23 mouse cellular contexts compared by ENCODE assay signal in genomic region chr10:62089071-62089470, GRCm38 (mm10). TPM values are rescaled to one million over a fixed set of nuclear protein-coding genes. Genes with fewer than 3 reads are reported as not detected.
A peak's percentile ranks its signal among the peaks of the same experiment; 100 is the strongest.
DNase-seq lines count a peak whose midpoint lies in the region; ATAC-seq lines count a peak whose summit lies in the region.
"Had no signal": no experiment of that assay in that cellular context is flagged by ENCODE, and none has a peak within 500 bp of the region (broad histone marks: within the 10 kb centered on the region; RNA-seq: fewer than 3 reads in every experiment).

No protein-coding gene starts in this region.

- intact Hi-C loops in heart, postnatal 25 days (cut with DNase I): no loop called here

- ATAC-seq in frontal cortex, adult (ENCODE audit: low TSS enrichment): peak; percentile 98
- ATAC-seq in megakaryocyte progenitor cell, adult 5-6 weeks (replicated peaks; ENCODE audit: poor library complexity): no peak
- ATAC-seq: activated CD4-positive, CD25-positive, alpha-beta regulatory T cell, adult 4 months; forebrain, embryonic 14.5 days; forebrain, postnatal 0 days; hindbrain, embryonic 16.5 days had no signal

- DNase-seq in frontal cortex, postnatal 10 days (ENCODE audit: low spot score in 2 of 2): no peak
- DNase-seq in kidney, postnatal 4 days: peak; percentile 26 to 37
- DNase-seq in kidney, postnatal 14 days: no peak
- peak; percentile 39 for DNase-seq in right cerebral cortex, adult 18-20 months
- DNase-seq in right cerebral cortex, postnatal 4 days: no peak
- DNase-seq in heart, postnatal 25 days (ENCODE audit: low spot score): no peak
- DNase-seq: adrenal gland, postnatal 25 days; cerebellum, adult 18-20 months; cerebellum, adult 9-10 months; cerebellum, postnatal 14 days; forebrain, postnatal 0 days; gastrocnemius, postnatal 10 days; gastrocnemius, postnatal 36 days; heart, adult 2 months; heart, postnatal 36 days had no signal

RNA-seq across cellular contexts. Expression of gene Neurog3, which starts 43.8 kb away (rescaled TPM):
- total RNA-seq in heart, postnatal 25 days (2021): not detected
- total RNA-seq in megakaryocyte progenitor cell, adult 5-6 weeks (2015): not detected in 2 replicates
- not detected in 2 replicates for total RNA-seq in megakaryocyte progenitor cell, adult 5-6 weeks (2017)
- total RNA-seq: adrenal gland, adult 8-10 months; adrenal gland, postnatal 25 days; forebrain, postnatal 0 days; gastrocnemius, adult 18-20 months; gastrocnemius, postnatal 10 days; gastrocnemius, postnatal 36 days; granulocyte monocyte progenitor cell, adult 5-6 weeks; heart, adult 2 months; heart, postnatal 36 days had no signal

RNA-seq across cellular contexts. Expression of gene Fam241b, which starts 54.6 kb away (rescaled TPM):
- total RNA-seq in heart, postnatal 25 days (2021): 1 to 10 TPM; 1.6 TPM
- not detected in 2 replicates for total RNA-seq in megakaryocyte progenitor cell, adult 5-6 weeks (2015)
- not detected in 2 replicates for total RNA-seq in megakaryocyte progenitor cell, adult 5-6 weeks (2017)
- total RNA-seq: granulocyte monocyte progenitor cell, adult 5-6 weeks had no signal

Comparison
In these comparisons a context has a peak if more than half of its experiments do, and no peak if none do; other contexts are left out.
1. DNase-seq: peak in kidney, postnatal 4 days (2 of 2) and right cerebral cortex, adult 18-20 months (single experiment); none in frontal cortex, postnatal 10 days (0 of 2), kidney, postnatal 14 days (single experiment), right cerebral cortex, postnatal 4 days (single experiment) and heart, postnatal 25 days (single experiment).